Mouse (Mus musculus): Measurements from ENCODE around the gene Proca1.
A peak's percentile ranks its signal among the peaks of the same experiment; 100 is the strongest.
"Not testable (repeated sequence)": the region's sequence is repeated elsewhere in the genome, so short reads cannot be mapped to it uniquely, and the experiment has no call there.

Proca1 gene

GRCm38 (mm10) chr11:78182961-78183844 lies 10.0 kb upstream of the Proca1 start, which contains the start of gene Rpl23a:
Gene Rpl23a, minus strand, starts transcription at chr11:78183584.
- DNase-seq: peak; percentile 88

- DNase-seq: no peak
Measured at GRCm38 (mm10) chr11:78183884-78184514, 9.2 kb upstream of the Proca1 start.

- DNase-seq: not testable (repeated sequence)
Measured at GRCm38 (mm10) chr11:78184702-78185101, 8.5 kb upstream of the Proca1 start.

GRCm38 (mm10) chr11:78188331-78189233 lies 4.6 kb upstream of the Proca1 start, which contains the start of gene Rab34:
Gene Rab34, plus strand, starts transcription at chr11:78188430.
- no peak for DNase-seq

GRCm38 (mm10) chr11:78189234-78190040 lies 3.8 kb upstream of the Proca1 start:
- no peak for DNase-seq

- DNase-seq: no peak
Measured at GRCm38 (mm10) chr11:78190041-78190440, 3.2 kb upstream of the Proca1 start.

- DNase-seq: no peak
Measured at GRCm38 (mm10) chr11:78194411-78195100, 1.4 kb downstream of the Proca1 start.

- DNase-seq: no peak
Measured at GRCm38 (mm10) chr11:78195101-78195863, 2.1 kb downstream of the Proca1 start.

- DNase-seq: no peak
Measured at GRCm38 (mm10) chr11:78202372-78202771, 9.2 kb downstream of the Proca1 start.

GRCm38 (mm10) chr11:78204287-78204686 lies 11.1 kb downstream of the Proca1 start:
- no peak for DNase-seq

GRCm38 (mm10) chr11:78205361-78206206 lies 12.4 kb downstream of the Proca1 start:
- no peak for DNase-seq

GRCm38 (mm10) chr11:78207190-78207589 lies 14.0 kb downstream of the Proca1 start:
- DNase-seq: no peak

GRCm38 (mm10) chr11:78209886-78210285 lies 16.7 kb downstream of the Proca1 start:
- DNase-seq: no peak

- no peak for DNase-seq
Measured at GRCm38 (mm10) chr11:78210615-78211014, 17.4 kb downstream of the Proca1 start.

- no peak for DNase-seq
Measured at GRCm38 (mm10) chr11:78211513-78211912, 18.3 kb downstream of the Proca1 start.

- no peak for DNase-seq
Measured at GRCm38 (mm10) chr11:78213086-78213817, 20.1 kb downstream of the Proca1 start.

- no peak for DNase-seq
Measured at GRCm38 (mm10) chr11:78215709-78216317, 22.6 kb downstream of the Proca1 start.

GRCm38 (mm10) chr11:78223586-78223985 lies 30.4 kb downstream of the Proca1 start:
- DNase-seq: no peak

Data from cerebellum, adult 8-10 months (tissue).